Mouse (Mus musculus) stomach, postnatal 0 days (tissue): ENCODE data around the gene Phospho1.

Source experiments
- CTCF ChIP-seq: IDR thresholded peaks from 2 replicates; pipeline ENCODE4 v1.5.1; 2016; ENCODE audit warnings: antibody characterized with exemption, low read depth, mild to moderate bottlenecking, moderate library complexity
- EP300 ChIP-seq: optimal IDR thresholded peaks from 2 replicates; pipeline ENCODE3; 2016; ENCODE audit warnings: antibody characterized with exemption

GRCm38 (mm10) chr11:95857306-95857705 is 33.0 kb downstream of the Phospho1 start:
- TF ChIP-seq CTCF (no peak), EP300 (no peak)
